ENCODE assay signal across 23 mouse cellular contexts in genomic region chr19:24978852-24979842, GRCm38 (mm10). TPM values are rescaled to one million over a fixed set of nuclear protein-coding genes. Genes with fewer than 3 reads are reported as not detected.
DNase-seq lines count a peak whose midpoint lies in the region; ATAC-seq and TF ChIP-seq lines count a peak whose summit lies in the region.
"Had no signal": no experiment of that assay in that cellular context is flagged by ENCODE, and none has a peak within 500 bp of the region (broad histone marks: within the 10 kb centered on the region; RNA-seq: fewer than 3 reads in every experiment).

No protein-coding gene starts in this region.

- peak; percentile 75 for DNase-seq in kidney, adult 11 months
- DNase-seq in fat pad, adult 2 months (ENCODE audit: extremely low read depth, low read depth, low spot score), result peak; percentile 81
- peak; percentile 64 for DNase-seq in kidney, postnatal 14 days
- no peak for DNase-seq in forebrain, embryonic 10.5 days (ENCODE audit: extremely low spot score, low spot score)
- DNase-seq in thymus, postnatal 0 days (ENCODE audit: low spot score), result no peak
- DNase-seq: adrenal gland, postnatal 10 days; cerebellum, adult 18-20 months; cerebellum, postnatal 25 days; embryo, embryonic 11 days; forebrain, postnatal 0 days; heart, postnatal 14 days; midbrain, embryonic 14.5 days; right cerebral cortex, postnatal 14 days had no signal

- no peak for TF ChIP-seq POLR2A in small intestine, adult 2 months (IDR thresholded peaks at IDR 0.05; ENCODE audit: low read depth, low read length)

- ATAC-seq in kidney, embryonic 15.5 days (replicated peaks; ENCODE audit: low FRiP score), result no peak
- ATAC-seq: activated CD4-positive, CD25-positive, alpha-beta regulatory T cell, adult 4 months; forebrain, postnatal 0 days; inflammation-experienced regulatory T-cells, adult 6 months had no signal

- WGBS in kidney, embryonic 15.5 days, result 87% methylated on average over 10 of the region's 10 CpGs
- WGBS in small intestine, adult 2 months, result 24% methylated on average over 10 of the region's 10 CpGs
- 89% methylated on average over 10 of the region's 10 CpGs for WGBS in forebrain, embryonic 10.5 days

- no peak for TF ChIP-seq CTCF in small intestine, adult 2 months (IDR thresholded peaks at IDR 0.05; ENCODE audit: extremely low read depth, insufficient read length, insufficient replicate concordance, low read depth, low read length)

- H3K9ac ChIP-seq in kidney, embryonic 15.5 days, result no peak overlapping the region
- H3K9ac ChIP-seq: forebrain, postnatal 0 days; hindbrain, embryonic 12.5 days; limb, embryonic 13.5 days; liver, embryonic 14.5 days; stomach, embryonic 15.5 days had no signal

- no peak overlapping the region for H3K4me2 ChIP-seq in kidney, embryonic 15.5 days
- H3K4me2 ChIP-seq: heart, embryonic 11.5 days; hindbrain, embryonic 12.5 days; limb, embryonic 13.5 days; stomach, embryonic 15.5 days had no signal

- no peaks in the 10 kb centered on the region for H3K36me3 ChIP-seq in kidney, embryonic 15.5 days
- H3K36me3 ChIP-seq in small intestine, adult 2 months (ENCODE audit: control insufficient read depth, insufficient read depth, low read length), result no peaks in the 10 kb centered on the region
- no peaks in the 10 kb centered on the region for H3K36me3 ChIP-seq in forebrain, embryonic 10.5 days (replicated peaks)
- H3K36me3 ChIP-seq: G1E; hindbrain, embryonic 12.5 days; limb, embryonic 13.5 days; stomach, embryonic 15.5 days had no signal

- no peak overlapping the region for H3K4me3 ChIP-seq in kidney, embryonic 15.5 days (replicated peaks)
- no peak overlapping the region for H3K4me3 ChIP-seq in small intestine, adult 2 months (ENCODE audit: low read depth, low read length)
- no peak overlapping the region for H3K4me3 ChIP-seq in forebrain, embryonic 10.5 days
- H3K4me3 ChIP-seq: hindbrain, embryonic 12.5 days; limb, embryonic 13.5 days; stomach, embryonic 15.5 days had no signal

- H3K27ac ChIP-seq in kidney, embryonic 15.5 days, result no peak overlapping the region
- peak overlapping the region; percentile 99 for H3K27ac ChIP-seq in small intestine, adult 2 months (ENCODE audit: insufficient read depth, low read depth, low read length)
- H3K27ac ChIP-seq in forebrain, embryonic 10.5 days, result no peak overlapping the region
- H3K27ac ChIP-seq: hindbrain, embryonic 12.5 days; limb, embryonic 13.5 days; liver, embryonic 14.5 days; stomach, embryonic 15.5 days had no signal

- H3K27me3 ChIP-seq in kidney, embryonic 15.5 days, result no peaks in the 10 kb centered on the region
- H3K27me3 ChIP-seq in small intestine, adult 2 months (ENCODE audit: control insufficient read depth, insufficient read depth, low read length), result no peaks in the 10 kb centered on the region
- no peaks in the 10 kb centered on the region for H3K27me3 ChIP-seq in forebrain, embryonic 10.5 days (ENCODE audit: poor library complexity, severe bottlenecking)
- H3K27me3 ChIP-seq: hindbrain, embryonic 12.5 days; limb, embryonic 13.5 days; stomach, embryonic 15.5 days had no signal

- H3K4me1 ChIP-seq in kidney, embryonic 15.5 days, result 0 out of 2 replicates have a peak, but pooled peaks cover 6% of the 10 kb centered on the region
- peaks cover 26% of the 10 kb centered on the region; the same call in 1 of the 2 replicates for H3K4me1 ChIP-seq in small intestine, adult 2 months (ENCODE audit: control insufficient read depth, insufficient read depth, insufficient read length, low read length)
- no peaks in the 10 kb centered on the region for H3K4me1 ChIP-seq in forebrain, embryonic 10.5 days
- H3K4me1 ChIP-seq: hindbrain, embryonic 12.5 days; limb, embryonic 13.5 days had no signal

- H3K9me3 ChIP-seq in kidney, embryonic 15.5 days (replicated peaks), result no peaks in the 10 kb centered on the region
- no peaks in the 10 kb centered on the region for H3K9me3 ChIP-seq in forebrain, embryonic 10.5 days
- H3K9me3 ChIP-seq: hindbrain, embryonic 12.5 days; limb, embryonic 13.5 days; stomach, embryonic 15.5 days had no signal

RNA-seq across cellular contexts. Expression of gene Cbwd1, which starts 17.7 kb away (rescaled TPM):
- 21.8 and 24.5 TPM in 2 replicates for polyA plus RNA-seq in kidney, embryonic 15.5 days (2015; fragmentation: Nextera tagmentation; extraction: Ambion mirVana)
- 0.27 and 0.62 TPM in 2 replicates for polyA plus RNA-seq in small intestine, adult 2 months (2012; rRNA removed)
- polyA plus RNA-seq in forebrain, embryonic 10.5 days (2016; fragmentation: Nextera tagmentation; extraction: Ambion mirVana), result 22.1 and 22.3 TPM in 2 replicates
- 15.4 and 19.6 TPM in 2 replicates for polyA plus RNA-seq in thymus, postnatal 0 days (2015; fragmentation: Nextera tagmentation; extraction: Ambion mirVana)

RNA-seq across cellular contexts. Expression of gene Dock8, which starts 20.2 kb away (rescaled TPM):
- 3.7 and 4.2 TPM in 2 replicates for polyA plus RNA-seq in kidney, embryonic 15.5 days (2015; fragmentation: Nextera tagmentation; extraction: Ambion mirVana)
- 13.2 and 14.7 TPM in 2 replicates for polyA plus RNA-seq in small intestine, adult 2 months (2012; rRNA removed)
- 0.87 and 1.3 TPM in 2 replicates for polyA plus RNA-seq in forebrain, embryonic 10.5 days (2016; fragmentation: Nextera tagmentation; extraction: Ambion mirVana)
- 66.7 and 80.1 TPM in 2 replicates for polyA plus RNA-seq in thymus, postnatal 0 days (2015; fragmentation: Nextera tagmentation; extraction: Ambion mirVana)

Comparison
In these comparisons a context has a peak if more than half of its experiments do, and no peak if none do; other contexts are left out.
1. DNase-seq: peak in kidney, adult 11 months (single experiment), fat pad, adult 2 months (single experiment) and kidney, postnatal 14 days (single experiment); none in forebrain, embryonic 10.5 days (single experiment) and thymus, postnatal 0 days (single experiment).
2. RNA of gene Cbwd1, which starts 17.7 kb away (polyA plus RNA-seq): 22.1 to 22.3 TPM in forebrain, embryonic 10.5 days, 21.8 to 24.5 TPM in kidney, embryonic 15.5 days and 15.4 to 19.6 TPM in thymus, postnatal 0 days; 0.27 to 0.62 TPM in small intestine, adult 2 months; every median in the first group is over 10 times any median in the second.